ENCODE assay signal across 24 mouse cellular contexts in the genomic region with DNA sequence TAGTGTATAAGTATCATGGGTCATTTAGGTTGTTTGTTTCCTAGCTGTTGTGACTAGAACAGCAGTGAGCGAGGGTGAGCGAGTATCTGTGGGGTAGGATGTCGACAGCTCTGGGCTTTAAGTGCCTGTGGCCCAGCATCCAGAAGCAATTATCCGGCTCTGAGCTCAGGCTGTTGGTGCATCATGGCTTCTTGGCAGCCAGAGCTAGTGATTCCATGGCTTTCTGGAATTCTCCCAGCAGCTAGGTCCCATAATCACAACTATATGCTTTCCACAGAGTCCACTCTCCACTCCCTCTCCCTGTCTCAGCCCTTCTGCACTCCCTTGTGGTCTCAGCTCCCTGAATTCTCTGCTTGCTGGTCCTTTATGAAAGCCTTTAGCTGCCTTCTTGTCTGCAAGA.
"Had no signal": no experiment of that assay in that cellular context is flagged by ENCODE, and none has a peak within 500 bp of the region (broad histone marks: within the 10 kb centered on the region; RNA-seq: fewer than 3 reads in every experiment).

No protein-coding gene starts in this region.

- DNase-seq: kidney, postnatal 10 days; kidney, postnatal 36 days; layer of hippocampus, postnatal 36 days; left cerebral cortex, postnatal 4 days; liver, postnatal 0 days; lung, embryonic 14.5 days; right cerebral cortex, adult 18-20 months; right cerebral cortex, postnatal 14 days; right cerebral cortex, postnatal 4 days; thymus, adult 2 months; thymus, postnatal 14 days; thymus, postnatal 4 days had no signal

- H3K9ac ChIP-seq: limb, embryonic 12.5 days; limb, embryonic 15.5 days; liver, embryonic 14.5 days; liver, postnatal 0 days; lung, embryonic 14.5 days; midbrain, embryonic 12.5 days; midbrain, embryonic 15.5 days; neural tube, embryonic 12.5 days; neural tube, embryonic 15.5 days had no signal

- H3K27me3 ChIP-seq: limb, embryonic 12.5 days; limb, embryonic 15.5 days; midbrain, embryonic 12.5 days; midbrain, embryonic 15.5 days; neural tube, embryonic 12.5 days; neural tube, embryonic 15.5 days had no signal

- ATAC-seq: liver, postnatal 0 days; lung, postnatal 0 days; midbrain, embryonic 15.5 days had no signal

- H3K4me1 ChIP-seq: midbrain, embryonic 12.5 days; midbrain, embryonic 15.5 days; neural tube, embryonic 12.5 days had no signal

- H3K27ac ChIP-seq: left cerebral cortex, adult 2 months; limb, embryonic 12.5 days; limb, embryonic 15.5 days; liver, embryonic 14.5 days; macrophage; midbrain, embryonic 12.5 days; midbrain, embryonic 15.5 days; neural tube, embryonic 12.5 days; neural tube, embryonic 15.5 days; stomach, postnatal 0 days had no signal

- H3K4me2 ChIP-seq: limb, embryonic 12.5 days; limb, embryonic 15.5 days; liver, embryonic 11.5 days; lung, embryonic 14.5 days; midbrain, embryonic 12.5 days; midbrain, embryonic 15.5 days; neural tube, embryonic 12.5 days; neural tube, embryonic 15.5 days had no signal

- H3K4me3 ChIP-seq: left cerebral cortex, adult 2 months; limb, embryonic 12.5 days; limb, embryonic 15.5 days; midbrain, embryonic 12.5 days; midbrain, embryonic 15.5 days; neural tube, embryonic 12.5 days; neural tube, embryonic 15.5 days had no signal

- H3K36me3 ChIP-seq: limb, embryonic 12.5 days; limb, embryonic 15.5 days; midbrain, embryonic 12.5 days; midbrain, embryonic 15.5 days; neural tube, embryonic 12.5 days; neural tube, embryonic 15.5 days had no signal

- H3K9me3 ChIP-seq: limb, embryonic 12.5 days; midbrain, embryonic 12.5 days; midbrain, embryonic 15.5 days; neural tube, embryonic 12.5 days; neural tube, embryonic 15.5 days had no signal
